Mouse (Mus musculus) frontal cortex, adult (tissue): ENCODE measurements at regions not wholly inside any gene's neighbourhood (a gene's known extent, or its start where the extent isn't known, plus 50 kb on each side); places are given as distances from the start of the nearest gene placed in this dataset.
A peak's percentile ranks its signal among the peaks of the same experiment; 100 is the strongest.

Experiments
- ATAC-seq: cut with Nextera tagmentation; 2 replicates; pipeline ENCODE4 v1.9.2; 2017; ENCODE audit warnings: mild to moderate bottlenecking, moderate library complexity, mixed read lengths; ENCODE audit not compliant: low TSS enrichment

- peak; percentile 100 for ATAC-seq
Measured at GRCm38 (mm10) chr14:109359914-109360313, 446.0 kb upstream of the Slitrk1 start.
